Mouse (Mus musculus) intestine, postnatal 0 days (tissue): Measurements from ENCODE around the gene Pde4b. TPM values are rescaled to one million over a fixed set of nuclear protein-coding genes. Genes with fewer than 3 reads are reported as not detected.
A peak's percentile ranks its signal among the peaks of the same experiment; 100 is the strongest.

Source experiments
- ATAC-seq: fragments of 200-750 bp; cut with Nextera tagmentation; 2 replicates; pipeline ENCODE4 v1.8.0; 2017; ENCODE audit warnings: mild to moderate bottlenecking, moderate TSS enrichment, moderate library complexity
- H3K27ac ChIP-seq: fragments of 300-500 bp; sonication (generic); 2 replicates; pipeline ENCODE4 v1.5.1; 2014; ENCODE audit warnings: mild to moderate bottlenecking, low read depth, low read length, moderate library complexity
- H3K27me3 ChIP-seq: fragments of 300-500 bp; sonication (generic); replicated peaks from 2 replicates; pipeline ENCODE4 v1.6.1; 2014; ENCODE audit warnings: low read length, mixed read lengths; ENCODE audit not compliant: control insufficient read depth, insufficient read depth
- H3K36me3 ChIP-seq: fragments of 300-500 bp; sonication (generic); 2 replicates; pipeline ENCODE4 v1.6.1; 2014; ENCODE audit warnings: mild to moderate bottlenecking, moderate library complexity; ENCODE audit not compliant: control insufficient read depth, insufficient read depth
- H3K4me1 ChIP-seq: fragments of 300-500 bp; sonication (generic); replicated peaks from 2 replicates; pipeline ENCODE4 v1.6.1; 2014; ENCODE audit warnings: antibody characterized with exemption, low read length, mixed read lengths; ENCODE audit not compliant: control insufficient read depth, insufficient read depth
- H3K4me2 ChIP-seq: fragments of 300-500 bp; sonication (generic); replicated peaks from 2 replicates; pipeline ENCODE4 v1.6.1; 2014; ENCODE audit warnings: low read depth, mild to moderate bottlenecking, moderate library complexity
- H3K4me3 ChIP-seq: fragments of 300-500 bp; sonication (generic); 2 replicates; pipeline ENCODE4 v1.5.1; 2014; ENCODE audit warnings: low read depth, low read length
- H3K9ac ChIP-seq: fragments of 300-500 bp; sonication (generic); 2 replicates; pipeline ENCODE4 v1.6.1; 2014; ENCODE audit warnings: mild to moderate bottlenecking, low read depth, low read length
- H3K9me3 ChIP-seq: fragments of 300-500 bp; sonication (generic); 2 replicates; pipeline ENCODE4 v1.6.1; 2016; ENCODE audit warnings: mixed run types; ENCODE audit not compliant: control insufficient read depth
- CTCF ChIP-seq: sonication (generic); IDR thresholded peaks from 2 replicates; pipeline ENCODE4 v1.5.1; 2016; ENCODE audit warnings: low read depth, mild to moderate bottlenecking, control low read depth, antibody characterized with exemption, moderate library complexity
- WGBS: fragments of 180-500 bp; shearing (Covaris S2); extraction: QIAGEN DNeasy Blood & Tissue Kit; methylation state at CpG from one replicate; pipeline ENCODE4 v1.1.7; 2014; 5-methylcytosine and 5-hydroxymethylcytosine counted together
- polyA plus RNA-seq: library from polyadenylated mRNA; unstranded; fragments of >200 nt; fragmentation: Nextera tagmentation; extraction: Ambion mirVana; gene quantifications from 2 replicates; pipeline ENCODE4 v1.2.1, GENCODE M21; 2015

Gene Pde4b
- polyA plus RNA-seq, 1 experiment from 2014 or later = 6.9 TPM

GRCm38 (mm10) chr4:102446160-102446945 lies 359.0 kb downstream of the Pde4b start:
- Histone ChIP-seq H3K9ac (no peak overlapping the region), H3K4me1 (peaks cover 5% of the 10 kb centered on the region; the same call in 1 of the 2 replicates), H3K9me3 (no peaks in the 10 kb centered on the region), H3K36me3 (no peaks in the 10 kb centered on the region), H3K27ac (peak overlapping the region; percentile 79), H3K27me3 (no peaks in the 10 kb centered on the region), H3K4me3 (no peak overlapping the region), H3K4me2 (peak overlapping the region; percentile 10; the same call in 1 of the 2 replicates)
- no peak for TF ChIP-seq CTCF
- WGBS = 33% methylated on average over 8 of the region's 8 CpGs
- ATAC-seq = peak; percentile 95

GRCm38 (mm10) chr4:102456426-102456825 lies 369.1 kb downstream of the Pde4b start:
- no peak for TF ChIP-seq CTCF
- no peak for ATAC-seq
- WGBS = 67% methylated on average over 3 of the region's 3 CpGs

GRCm38 (mm10) chr4:102459216-102459999 lies 372.1 kb downstream of the Pde4b start:
- Histone ChIP-seq H3K27me3 (no peaks in the 10 kb centered on the region), H3K4me3 (no peak overlapping the region), H3K4me2 (no peak overlapping the region), H3K4me1 (no peaks in the 10 kb centered on the region), H3K9ac (no peak overlapping the region), H3K27ac (no peak overlapping the region), H3K9me3 (no peaks in the 10 kb centered on the region), H3K36me3 (no peaks in the 10 kb centered on the region)
- no peak for ATAC-seq
- 35% methylated on average over 5 of the region's 5 CpGs for WGBS
- no peak for TF ChIP-seq CTCF

More at GRCm38 (mm10) chr4:102456426-102456825, 369.1 kb downstream of the Pde4b start:
- H3K4me3 ChIP-seq = no peak overlapping the region
- no peaks in the 10 kb centered on the region for H3K4me1 ChIP-seq
- no peak overlapping the region for H3K27ac ChIP-seq
- H3K9ac ChIP-seq = no peak overlapping the region
- no peaks in the 10 kb centered on the region for H3K27me3 ChIP-seq
- H3K9me3 ChIP-seq = no peaks in the 10 kb centered on the region
- no peak overlapping the region for H3K4me2 ChIP-seq
- no peaks in the 10 kb centered on the region for H3K36me3 ChIP-seq

GRCm38 (mm10) chr4:102478104-102478503 lies 390.8 kb downstream of the Pde4b start:
- Histone ChIP-seq H3K4me2 (no peak overlapping the region), H3K9me3 (no peaks in the 10 kb centered on the region), H3K4me1 (no peaks in the 10 kb centered on the region), H3K9ac (no peak overlapping the region), H3K36me3 (no peaks in the 10 kb centered on the region), H3K4me3 (no peak overlapping the region), H3K27ac (no peak overlapping the region), H3K27me3 (no peaks in the 10 kb centered on the region)
- peak; percentile 53; the same call in 1 of the 2 replicates for ATAC-seq
- 27% methylated on average over 3 of the region's 3 CpGs for WGBS
- TF ChIP-seq CTCF = no peak

GRCm38 (mm10) chr4:102478860-102479259 lies 391.5 kb downstream of the Pde4b start:
- no peak for TF ChIP-seq CTCF
- 72% methylated on average over 7 of the region's 7 CpGs for WGBS

GRCm38 (mm10) chr4:102480830-102481484 lies 393.6 kb downstream of the Pde4b start:
- TF ChIP-seq CTCF = peak; percentile 85
- Histone ChIP-seq H3K27me3 (no peaks in the 10 kb centered on the region), H3K27ac (no peak overlapping the region), H3K9me3 (no peaks in the 10 kb centered on the region), H3K4me2 (no peak overlapping the region), H3K36me3 (no peaks in the 10 kb centered on the region), H3K4me3 (no peak overlapping the region), H3K4me1 (no peaks in the 10 kb centered on the region), H3K9ac (no peak overlapping the region)
- WGBS = 75% methylated on average over 6 of the region's 6 CpGs
- no peak for ATAC-seq

More at GRCm38 (mm10) chr4:102478860-102479259, 391.5 kb downstream of the Pde4b start:
- no peaks in the 10 kb centered on the region for H3K27me3 ChIP-seq
- ATAC-seq = no peak
- no peaks in the 10 kb centered on the region for H3K36me3 ChIP-seq
- no peak overlapping the region for H3K9ac ChIP-seq
- no peak overlapping the region for H3K4me3 ChIP-seq
- no peaks in the 10 kb centered on the region for H3K4me1 ChIP-seq
- no peak overlapping the region for H3K4me2 ChIP-seq
- H3K9me3 ChIP-seq = no peaks in the 10 kb centered on the region
- H3K27ac ChIP-seq = no peak overlapping the region
